8 mouse cellular contexts compared by ENCODE assay signal in the genomic region with DNA sequence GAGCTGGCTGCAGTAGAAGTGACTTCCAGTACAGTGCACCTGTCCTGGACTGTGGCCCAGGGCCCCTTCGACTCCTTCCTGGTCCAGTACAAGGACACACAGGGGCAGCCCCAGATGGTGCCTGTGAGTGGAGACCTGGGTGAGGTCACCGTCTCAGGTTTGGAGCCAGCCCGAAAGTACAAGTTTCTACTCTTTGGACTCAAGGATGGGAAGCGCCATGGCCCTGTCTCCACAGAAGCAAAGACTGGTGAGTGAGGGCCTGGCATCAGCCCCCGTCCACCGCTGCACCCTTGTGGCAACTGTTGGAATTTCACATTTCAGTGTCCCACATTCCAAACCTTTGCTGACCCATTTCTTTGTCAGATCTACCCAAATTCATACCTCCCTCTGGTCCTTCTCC. TPM values are rescaled to one million over a fixed set of nuclear protein-coding genes. Genes with fewer than 3 reads are reported as not detected.
A peak's percentile ranks its signal among the peaks of the same experiment; 100 is the strongest.
DNase-seq lines count a peak whose midpoint lies in the region; ATAC-seq and TF ChIP-seq lines count a peak whose summit lies in the region.

No protein-coding gene starts in this region.

- no peaks in the 10 kb centered on the region for H3K27me3 ChIP-seq in forebrain, postnatal 0 days (ENCODE audit: insufficient read depth, low read length)
- H3K27me3 ChIP-seq in forebrain, embryonic 12.5 days, result no peaks in the 10 kb centered on the region
- H3K27me3 ChIP-seq in ES-Bruce4 (ENCODE audit: control insufficient read depth, insufficient read depth, low read length, poor library complexity, severe bottlenecking), result no peaks in the 10 kb centered on the region

- DNase-seq in forebrain, postnatal 0 days, result peak; percentile 36
- peak; percentile 51 for DNase-seq in cerebellum, adult 9-10 months
- DNase-seq in heart, adult 8-10 months (ENCODE audit: low spot score), result peak; percentile 66
- DNase-seq in layer of hippocampus, adult 2 months (ENCODE audit: low spot score in 2 of 2), result peak; percentile 43 to 81
- peak; percentile 61 to 81 for DNase-seq in lung, postnatal 4 days
- DNase-seq in testis, postnatal 14 days (ENCODE audit: low spot score), result peak; percentile 43

- H3K27ac ChIP-seq in forebrain, postnatal 0 days (ENCODE audit: low read depth, low read length), result no peak overlapping the region
- no peak overlapping the region for H3K27ac ChIP-seq in forebrain, embryonic 12.5 days
- no peak overlapping the region for H3K27ac ChIP-seq in ES-Bruce4 (ENCODE audit: insufficient read depth, low read length)
- H3K27ac ChIP-seq in layer of hippocampus, adult 2 months, result no peak overlapping the region

- no peak for TF ChIP-seq EP300 in ES-Bruce4 (IDR thresholded peaks at IDR 0.05; ENCODE audit: insufficient read depth, low read depth, low read length)

- H3K4me2 ChIP-seq in forebrain, postnatal 0 days (ENCODE audit: low read depth), result no peak overlapping the region
- H3K4me2 ChIP-seq in forebrain, embryonic 12.5 days, result no peak overlapping the region

- H3K4me3 ChIP-seq in forebrain, postnatal 0 days (ENCODE audit: low read depth, low read length), result no peak overlapping the region
- no peak overlapping the region for H3K4me3 ChIP-seq in forebrain, embryonic 12.5 days (replicated peaks)
- H3K4me3 ChIP-seq in ES-Bruce4 (ENCODE audit: low read depth, low read length), result no peak overlapping the region
- no peak overlapping the region for H3K4me3 ChIP-seq in layer of hippocampus, adult 2 months

- no peaks in the 10 kb centered on the region for H3K4me1 ChIP-seq in forebrain, postnatal 0 days (ENCODE audit: insufficient read depth)
- H3K4me1 ChIP-seq in forebrain, embryonic 12.5 days, result no peaks in the 10 kb centered on the region
- H3K4me1 ChIP-seq in ES-Bruce4 (ENCODE audit: control insufficient read depth, insufficient read depth, low read length), result no peaks in the 10 kb centered on the region

- peak; percentile 62 for TF ChIP-seq CTCF in forebrain, postnatal 0 days (IDR thresholded peaks at IDR 0.05; ENCODE audit: low read depth)
- TF ChIP-seq CTCF in ES-Bruce4 (IDR thresholded peaks at IDR 0.05; ENCODE audit: low read depth, low read length), result peak; percentile 34
- peak; percentile 83 for TF ChIP-seq CTCF in layer of hippocampus, adult 2 months (conservative IDR thresholded peaks at IDR 0.05)

- H3K36me3 ChIP-seq in forebrain, postnatal 0 days (ENCODE audit: insufficient read depth), result no peaks in the 10 kb centered on the region
- no peaks in the 10 kb centered on the region for H3K36me3 ChIP-seq in forebrain, embryonic 12.5 days (replicated peaks)
- H3K36me3 ChIP-seq in ES-Bruce4 (ENCODE audit: control insufficient read depth, insufficient read depth, low read length, poor library complexity, severe bottlenecking), result no peaks in the 10 kb centered on the region

- H3K9me3 ChIP-seq in forebrain, postnatal 0 days (ENCODE audit: low read length), result no peaks in the 10 kb centered on the region
- no peaks in the 10 kb centered on the region for H3K9me3 ChIP-seq in forebrain, embryonic 12.5 days
- no peaks in the 10 kb centered on the region for H3K9me3 ChIP-seq in ES-Bruce4 (replicated peaks; ENCODE audit: control insufficient read depth, insufficient read depth, low read length, poor library complexity, severe bottlenecking)

- WGBS in forebrain, postnatal 0 days, result 45% methylated on average over 6 of the region's 6 CpGs
- WGBS in forebrain, embryonic 12.5 days, result 46% methylated on average over 6 of the region's 6 CpGs

- H3K9ac ChIP-seq in forebrain, postnatal 0 days, result no peak overlapping the region
- no peak overlapping the region for H3K9ac ChIP-seq in forebrain, embryonic 12.5 days
- no peak overlapping the region; the same call in 1 of the 2 replicates for H3K9ac ChIP-seq in ES-Bruce4 (ENCODE audit: low read depth, poor library complexity, severe bottlenecking)

- ATAC-seq in forebrain, postnatal 0 days, result 0 out of 2 replicates have a peak, but pooled peaks have one; percentile 10
- no peak for ATAC-seq in forebrain, embryonic 12.5 days (ENCODE audit: low FRiP score)

- TF ChIP-seq POLR2A in ES-Bruce4 (IDR thresholded peaks at IDR 0.05; ENCODE audit: insufficient read depth, low read length), result no peak

RNA-seq across cellular contexts. Expression of gene C4b, which starts 30.7 kb away (rescaled TPM):
- total RNA-seq in forebrain, postnatal 0 days (2014; rRNA removed), result 1.5 and 1.6 TPM in 2 replicates
- 0.59 and 0.75 TPM in 2 replicates for polyA plus RNA-seq in forebrain, postnatal 0 days (2015; fragmentation: Nextera tagmentation; extraction: Ambion mirVana)
- not detected in 2 replicates for polyA plus RNA-seq in forebrain, embryonic 12.5 days (2016; fragmentation: Nextera tagmentation; extraction: Ambion mirVana)
- polyA plus RNA-seq in ES-Bruce4 (2011; ENCODE audit: insufficient read depth, insufficient read length, low read depth, missing spikeins), result 0.12 and 0.23 TPM in 2 replicates
- total RNA-seq in heart, adult 8-10 months (2022), result 10 to 100 TPM; 14.3 to 71.5 (median 21.2) TPM
- total RNA-seq in layer of hippocampus, adult 2 months (2021), result 10 to 100 TPM; 27.2 to 28.7 TPM

RNA-seq across cellular contexts. Expression of gene Tnxb, which starts 42.6 kb away (rescaled TPM):
- total RNA-seq in forebrain, postnatal 0 days (2014; rRNA removed), result 1.0 and 1.7 TPM in 2 replicates
- polyA plus RNA-seq in forebrain, postnatal 0 days (2015; fragmentation: Nextera tagmentation; extraction: Ambion mirVana), result 0.08 and 0.16 TPM in 2 replicates
- polyA plus RNA-seq in forebrain, embryonic 12.5 days (2016; fragmentation: Nextera tagmentation; extraction: Ambion mirVana), result 0.03 and 0.04 TPM in 2 replicates
- polyA plus RNA-seq in ES-Bruce4 (2011; ENCODE audit: insufficient read depth, insufficient read length, low read depth, missing spikeins), result 0.13 and 0.15 TPM in 2 replicates
- total RNA-seq in heart, adult 8-10 months (2022), result 10 to 100 TPM; 22.4 to 34.3 (median 32.2) TPM
- total RNA-seq in layer of hippocampus, adult 2 months (2021), result 10 to 100 TPM; 10.9 to 11.0 TPM
